Mouse (Mus musculus): ENCODE measurements at regions not wholly inside any gene's neighbourhood (a gene's known extent, or its start where the extent isn't known, plus 50 kb on each side); places are given as distances from the start of the nearest gene placed in this dataset.
"Not testable (repeated sequence)": the region's sequence is repeated elsewhere in the genome, so short reads cannot be mapped to it uniquely, and the experiment has no call there.

GRCm38 (mm10) chr12:71704431-71704830 lies 126.4 kb upstream of the Daam1 start:
- DNase-seq (ENCODE audit: low spot score in 2 of 2) = no peak

GRCm38 (mm10) chr12:71707727-71708369 lies 123.0 kb upstream of the Daam1 start:
- peak; percentile 23 to 35 for DNase-seq (ENCODE audit: low spot score in 2 of 2)

- DNase-seq (ENCODE audit: low spot score in 2 of 2) = no peak
Observed at GRCm38 (mm10) chr12:71714606-71715005, 116.3 kb upstream of the Daam1 start.

GRCm38 (mm10) chr12:71718412-71718811 lies 112.5 kb upstream of the Daam1 start:
- not testable (repeated sequence) for DNase-seq (ENCODE audit: low spot score in 2 of 2)

- no peak for DNase-seq (ENCODE audit: low spot score in 2 of 2)
Observed at GRCm38 (mm10) chr12:71718911-71719310, 112.0 kb upstream of the Daam1 start.

- DNase-seq (ENCODE audit: low spot score in 2 of 2) = no peak
Observed at GRCm38 (mm10) chr12:71725140-71725539, 105.7 kb upstream of the Daam1 start.

GRCm38 (mm10) chr12:71725713-71726336 lies 105.1 kb upstream of the Daam1 start:
- no peak for DNase-seq (ENCODE audit: low spot score in 2 of 2)

GRCm38 (mm10) chr12:71743345-71743744 lies 87.5 kb upstream of the Daam1 start:
- DNase-seq (ENCODE audit: low spot score in 2 of 2) = no peak

- DNase-seq (ENCODE audit: low spot score in 2 of 2) = no peak
Observed at GRCm38 (mm10) chr12:71746011-71746410, 84.9 kb upstream of the Daam1 start.

GRCm38 (mm10) chr12:71747386-71747785 lies 83.5 kb upstream of the Daam1 start:
- no peak for DNase-seq (ENCODE audit: low spot score in 2 of 2)

- no peak for DNase-seq (ENCODE audit: low spot score in 2 of 2)
Observed at GRCm38 (mm10) chr12:71747831-71748368, 83.0 kb upstream of the Daam1 start.

- no peak for DNase-seq (ENCODE audit: low spot score in 2 of 2)
Observed at GRCm38 (mm10) chr12:71748731-71749130, 82.1 kb upstream of the Daam1 start.

GRCm38 (mm10) chr12:71749668-71750067 lies 81.2 kb upstream of the Daam1 start:
- no peak for DNase-seq (ENCODE audit: low spot score in 2 of 2)

GRCm38 (mm10) chr12:71752741-71753260 lies 78.1 kb upstream of the Daam1 start:
- no peak for DNase-seq (ENCODE audit: low spot score in 2 of 2)

GRCm38 (mm10) chr12:71753276-71753675 lies 77.6 kb upstream of the Daam1 start:
- no peak for DNase-seq (ENCODE audit: low spot score in 2 of 2)

GRCm38 (mm10) chr12:71763194-71763593 lies 67.7 kb upstream of the Daam1 start:
- no peak for DNase-seq (ENCODE audit: low spot score in 2 of 2)

GRCm38 (mm10) chr12:71766086-71766485 lies 64.8 kb upstream of the Daam1 start:
- DNase-seq (ENCODE audit: low spot score in 2 of 2) = no peak

- DNase-seq (ENCODE audit: low spot score in 2 of 2) = no peak
Observed at GRCm38 (mm10) chr12:71766636-71767035, 64.2 kb upstream of the Daam1 start.

- DNase-seq (ENCODE audit: low spot score in 2 of 2) = no peak
Observed at GRCm38 (mm10) chr12:71767896-71768295, 63.0 kb upstream of the Daam1 start.

- DNase-seq (ENCODE audit: low spot score in 2 of 2) = peak; percentile 40 to 58
Observed at GRCm38 (mm10) chr12:71768471-71768870, 62.4 kb upstream of the Daam1 start.

- DNase-seq (ENCODE audit: low spot score in 2 of 2) = no peak
Observed at GRCm38 (mm10) chr12:71768890-71769289, 62.0 kb upstream of the Daam1 start.

- DNase-seq (ENCODE audit: low spot score in 2 of 2) = no peak
Observed at GRCm38 (mm10) chr12:71769302-71769701, 61.6 kb upstream of the Daam1 start.

GRCm38 (mm10) chr12:71773891-71774290 lies 57.0 kb upstream of the Daam1 start:
- no peak for DNase-seq (ENCODE audit: low spot score in 2 of 2)
